Mouse (Mus musculus) kidney, embryonic 16.5 days (tissue): ENCODE results near the gene Zfp870. TPM values are rescaled to one million over a fixed set of nuclear protein-coding genes. Genes with fewer than 3 reads are reported as not detected.

ENCODE experiments used
- ATAC-seq: fragments of 200-750 bp; cut with Nextera tagmentation; 2 replicates; pipeline ENCODE4 v1.8.0; 2017; ENCODE audit warnings: moderate TSS enrichment; ENCODE audit not compliant: low FRiP score, low TSS enrichment
- H3K27ac ChIP-seq: fragments of 300-500 bp; sonication (generic); 2 replicates; pipeline ENCODE4 v1.5.1; 2014; ENCODE audit warnings: low read length
- H3K27me3 ChIP-seq: fragments of 300-500 bp; sonication (generic); 2 replicates; pipeline ENCODE4 v1.6.1; 2014; ENCODE audit warnings: low read length, control low read depth, mixed read lengths; ENCODE audit not compliant: insufficient read depth
- H3K36me3 ChIP-seq: fragments of 300-500 bp; sonication (generic); 2 replicates; pipeline ENCODE4 v1.6.1; 2014; ENCODE audit warnings: low read length, control low read depth, mixed read lengths; ENCODE audit not compliant: insufficient read depth
- H3K4me1 ChIP-seq: fragments of 300-500 bp; sonication (generic); 2 replicates; pipeline ENCODE4 v1.6.1; 2014; ENCODE audit warnings: low read length, control low read depth, mixed read lengths; ENCODE audit not compliant: insufficient read depth
- H3K4me2 ChIP-seq: fragments of 300-500 bp; sonication (generic); replicated peaks from 2 replicates; pipeline ENCODE4 v1.6.1; 2014; ENCODE audit warnings: low read depth, low read length
- H3K4me3 ChIP-seq: fragments of 300-500 bp; sonication (generic); 2 replicates; pipeline ENCODE4 v1.5.1; 2014; ENCODE audit warnings: mild to moderate bottlenecking, low read length
- H3K9ac ChIP-seq: fragments of 300-500 bp; sonication (generic); replicated peaks from 2 replicates; pipeline ENCODE4 v1.6.1; 2014; ENCODE audit warnings: low read length
- H3K9me3 ChIP-seq: fragments of 300-500 bp; sonication (generic); 2 replicates; pipeline ENCODE4 v1.6.1; 2016; ENCODE audit warnings: low read length, control low read depth
- WGBS: fragments of 180-500 bp; shearing (Covaris S2); extraction: QIAGEN DNeasy Blood & Tissue Kit; methylation state at CpG from one replicate; pipeline ENCODE4 v1.1.7; 2014; 5-methylcytosine and 5-hydroxymethylcytosine counted together
- polyA plus RNA-seq: library from polyadenylated mRNA; unstranded; fragments of >200 nt; fragmentation: Nextera tagmentation; extraction: Ambion mirVana; gene quantifications from 2 replicates; pipeline ENCODE4 v1.2.1, GENCODE M21; 2015

Zfp870 gene
- polyA plus RNA-seq: 6.4 and 8.3 TPM in 2 replicates

GRCm38 (mm10) chr17:32891239-32892180, at the start of gene Zfp870:
Gene Zfp870 (minus strand): TSS chr17:32891642.
- ATAC-seq: peak; percentile 99
- WGBS: 14% methylated on average over 33 of the region's 33 CpGs
- Histone ChIP-seq H3K4me2 (peak within 1 kb of the TSS; percentile 78), H3K9ac (peak within 1 kb of the TSS; percentile 85), H3K27me3 (no peaks in the 10 kb centered on the region), H3K4me3 (peak within 1 kb of the TSS; percentile 74), H3K4me1 (peaks cover 12% of the 10 kb centered on the region), H3K9me3 (no peaks in the 10 kb centered on the region), H3K27ac (peak within 1 kb of the TSS; percentile 86), H3K36me3 (peaks cover 4% of the 10 kb centered on the region; the same call in 1 of the 2 replicates)

DNA sequence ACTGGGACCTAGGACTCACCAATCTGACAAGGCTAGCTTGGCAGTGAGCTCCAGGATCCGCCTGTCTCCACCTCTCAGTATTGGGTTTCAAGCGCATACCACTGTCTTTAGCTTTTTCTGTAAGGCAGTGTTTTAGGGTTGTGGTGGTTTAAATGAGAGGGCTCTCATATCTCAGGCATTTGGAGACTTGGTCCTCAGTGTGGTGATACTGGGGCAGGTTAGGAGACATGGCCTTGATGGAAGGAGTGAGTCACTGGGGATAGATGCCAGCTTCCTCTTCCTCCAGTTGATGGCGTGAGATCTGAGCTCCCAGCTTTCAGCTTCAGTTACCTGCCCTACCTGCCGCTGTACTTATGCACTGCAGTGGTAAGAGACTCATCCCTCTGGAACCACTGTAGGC, 48.4 kb upstream of the Zfp870 start:
- WGBS: 68% methylated on average over 4 of the region's 4 CpGs
- Histone ChIP-seq H3K4me1 (no peaks in the 10 kb centered on the region), H3K27me3 (no peaks in the 10 kb centered on the region), H3K9ac (no peak overlapping the region), H3K4me3 (no peak overlapping the region), H3K36me3 (no peaks in the 10 kb centered on the region), H3K4me2 (no peak overlapping the region), H3K9me3 (no peaks in the 10 kb centered on the region), H3K27ac (no peak overlapping the region)
- ATAC-seq: no peak

GRCm38 (mm10) chr17:32927803-32928202, 36.4 kb upstream of the Zfp870 start:
- Histone ChIP-seq H3K9ac (no peak overlapping the region), H3K36me3 (no peaks in the 10 kb centered on the region), H3K4me3 (no peak overlapping the region), H3K27ac (no peak overlapping the region), H3K4me1 (no peaks in the 10 kb centered on the region), H3K27me3 (no peaks in the 10 kb centered on the region), H3K4me2 (no peak overlapping the region), H3K9me3 (no peaks in the 10 kb centered on the region)
- WGBS: 79% methylated on average over 5 of the region's 5 CpGs
- no peak for ATAC-seq

- Histone ChIP-seq H3K9me3 (peaks cover 4% of the 10 kb centered on the region; the same call in 1 of the 2 replicates), H3K4me1 (no peaks in the 10 kb centered on the region), H3K36me3 (no peaks in the 10 kb centered on the region), H3K4me2 (peak overlapping the region; percentile 81), H3K9ac (peak overlapping the region; percentile 78), H3K4me3 (peak overlapping the region; percentile 52), H3K27me3 (no peaks in the 10 kb centered on the region), H3K27ac (no peak overlapping the region)
- ATAC-seq: peak; percentile 91
- 14% methylated on average over 32 of the region's 32 CpGs for WGBS
These were observed 33.3 kb upstream of the Zfp870 start for GRCm38 (mm10) chr17:32924658-32925312.

DNA sequence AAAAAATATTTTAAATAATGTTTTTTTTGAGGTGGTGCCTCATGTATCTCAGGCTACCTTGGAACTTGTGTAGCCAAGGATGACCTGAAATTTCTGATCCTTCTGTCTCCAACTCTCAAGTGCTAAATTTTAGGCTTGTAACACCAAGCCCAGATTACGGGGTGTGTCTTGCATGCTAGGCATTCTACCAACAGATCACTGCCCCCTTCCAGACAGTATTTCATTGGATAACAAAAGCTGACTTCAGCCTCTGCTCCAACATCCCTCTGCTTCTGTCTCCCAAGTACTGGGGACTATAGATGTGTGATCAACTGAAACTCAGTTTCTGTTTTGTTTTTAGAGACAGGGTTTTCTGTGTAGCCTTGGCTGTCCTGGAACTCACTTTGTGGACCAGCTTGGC, 32.2 kb upstream of the Zfp870 start:
- no peak for ATAC-seq
- 100% methylated on average over 1 of the region's 1 CpGs for WGBS

GRCm38 (mm10) chr17:32919123-32919522, 27.7 kb upstream of the Zfp870 start:
- H3K9me3 ChIP-seq: peaks cover 4% of the 10 kb centered on the region; the same call in 1 of the 2 replicates
- no peaks in the 10 kb centered on the region for H3K4me1 ChIP-seq
- no peaks in the 10 kb centered on the region for H3K36me3 ChIP-seq
- no peak overlapping the region for H3K27ac ChIP-seq
- no peak overlapping the region for H3K4me3 ChIP-seq
- H3K9ac ChIP-seq: no peak overlapping the region
- H3K27me3 ChIP-seq: no peaks in the 10 kb centered on the region
- H3K4me2 ChIP-seq: no peak overlapping the region
- 71% methylated on average over 2 of the region's 2 CpGs for WGBS
- ATAC-seq: no peak

More for the DNA sequence above, 32.2 kb upstream of the Zfp870 start:
- H3K36me3 ChIP-seq: no peaks in the 10 kb centered on the region
- no peak overlapping the region for H3K27ac ChIP-seq
- peaks cover 4% of the 10 kb centered on the region; the same call in 1 of the 2 replicates for H3K9me3 ChIP-seq
- no peak overlapping the region for H3K9ac ChIP-seq
- H3K27me3 ChIP-seq: no peaks in the 10 kb centered on the region
- no peaks in the 10 kb centered on the region for H3K4me1 ChIP-seq
- no peak overlapping the region for H3K4me3 ChIP-seq
- H3K4me2 ChIP-seq: no peak overlapping the region

GRCm38 (mm10) chr17:32917131-32917530, 25.7 kb upstream of the Zfp870 start, which contains the start of gene Cyp4f14:
Gene Cyp4f14 (minus strand): TSS chr17:32917342.
- peaks cover 4% of the 10 kb centered on the region; the same call in 1 of the 2 replicates for H3K9me3 ChIP-seq
- no peaks in the 10 kb centered on the region for H3K27me3 ChIP-seq
- H3K4me2 ChIP-seq: no peak within 1 kb of the TSS
- no peak for ATAC-seq
- no peak within 1 kb of the TSS for H3K27ac ChIP-seq
- 54% methylated on average over 2 of the region's 2 CpGs for WGBS
- no peaks in the 10 kb centered on the region for H3K4me1 ChIP-seq
- H3K36me3 ChIP-seq: no peaks in the 10 kb centered on the region
- H3K4me3 ChIP-seq: no peak within 1 kb of the TSS
- no peak within 1 kb of the TSS for H3K9ac ChIP-seq

DNA sequence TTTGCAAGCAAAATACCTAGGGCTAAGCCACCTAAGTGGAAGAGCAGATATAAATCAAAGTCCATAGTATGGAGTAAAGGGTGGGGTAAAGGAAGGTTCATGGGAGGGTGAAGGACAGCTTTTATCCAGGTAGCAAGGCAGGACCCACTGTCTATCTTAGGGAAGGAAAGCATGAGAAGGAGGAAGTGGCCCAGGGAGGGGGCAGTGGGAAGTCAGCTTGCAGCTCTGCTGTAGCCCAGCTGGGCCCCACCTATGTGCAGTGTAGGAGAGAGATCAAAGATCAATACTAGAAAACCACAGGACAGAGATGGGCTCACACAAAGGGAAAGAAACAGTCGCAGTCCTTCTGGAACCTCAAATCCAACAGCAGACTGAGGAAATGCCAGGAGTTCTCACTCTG, 24.6 kb upstream of the Zfp870 start:
- ATAC-seq: no peak
- WGBS: 67% methylated on average over 1 of the region's 1 CpGs

DNA sequence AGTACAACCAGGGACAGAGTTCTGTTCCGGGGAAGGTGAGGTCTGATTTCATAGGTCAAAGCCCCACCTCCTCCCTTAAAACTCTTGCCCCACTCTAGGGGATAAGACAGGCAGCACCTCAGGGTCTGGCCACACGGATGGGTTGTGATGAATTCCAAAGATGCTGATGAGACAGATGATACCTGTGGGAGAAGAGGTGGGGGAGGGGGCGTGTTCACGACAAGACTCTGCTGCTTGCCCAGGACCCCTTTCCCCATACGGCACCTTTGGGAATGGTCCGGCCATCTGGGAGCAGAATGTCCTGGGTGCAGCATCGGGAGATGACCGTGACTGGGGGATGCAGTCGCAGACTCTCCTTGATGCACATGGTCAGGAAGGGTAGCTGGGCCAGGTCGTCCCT, 14.7 kb upstream of the Zfp870 start:
- H3K4me2 ChIP-seq: no peak overlapping the region
- H3K9me3 ChIP-seq: no peaks in the 10 kb centered on the region
- ATAC-seq: no peak
- H3K9ac ChIP-seq: no peak overlapping the region
- H3K27me3 ChIP-seq: no peaks in the 10 kb centered on the region; the same call in 1 of the 2 replicates
- no peak overlapping the region for H3K27ac ChIP-seq
- H3K4me1 ChIP-seq: no peaks in the 10 kb centered on the region
- 65% methylated on average over 10 of the region's 10 CpGs for WGBS
- H3K36me3 ChIP-seq: no peaks in the 10 kb centered on the region
- no peak overlapping the region for H3K4me3 ChIP-seq

More for the DNA sequence above, 24.6 kb upstream of the Zfp870 start:
- H3K27ac ChIP-seq: no peak overlapping the region
- no peaks in the 10 kb centered on the region for H3K27me3 ChIP-seq
- H3K4me1 ChIP-seq: no peaks in the 10 kb centered on the region
- no peaks in the 10 kb centered on the region for H3K36me3 ChIP-seq
- H3K4me2 ChIP-seq: no peak overlapping the region
- no peak overlapping the region for H3K9ac ChIP-seq
- H3K4me3 ChIP-seq: no peak overlapping the region
- peaks cover 2% of the 10 kb centered on the region; the same call in 1 of the 2 replicates for H3K9me3 ChIP-seq
